ENCODE assay signal across 13 mouse cellular contexts in the genomic region with DNA sequence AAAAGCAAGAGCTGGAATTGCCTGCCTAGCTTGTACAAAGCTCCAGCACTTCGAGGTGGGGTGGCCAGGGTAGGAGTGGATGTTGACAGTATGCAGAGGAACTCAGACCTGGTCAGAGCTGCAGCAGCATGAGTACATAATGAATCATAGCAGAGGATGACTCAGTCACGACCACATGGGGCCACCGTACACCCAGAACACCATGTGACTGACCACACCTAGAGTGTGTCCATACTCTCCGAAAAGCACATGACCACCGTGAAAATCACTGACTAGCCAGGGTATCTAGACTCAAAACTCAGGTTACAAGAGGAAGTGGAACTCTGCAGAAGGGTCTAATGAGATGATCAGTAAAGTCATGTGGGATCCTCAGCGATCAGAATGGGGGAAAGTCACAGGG. TPM values are rescaled to one million over a fixed set of nuclear protein-coding genes. Genes with fewer than 3 reads are reported as not detected.
DNase-seq lines count a peak whose midpoint lies in the region; ATAC-seq and TF ChIP-seq lines count a peak whose summit lies in the region.
"Had no signal": no experiment of that assay in that cellular context is flagged by ENCODE, and none has a peak within 500 bp of the region (broad histone marks: within the 10 kb centered on the region; RNA-seq: fewer than 3 reads in every experiment).

No protein-coding gene starts in this region.

- peaks cover 51% of the 10 kb centered on the region for H3K79me2 ChIP-seq in C2C12 (ENCODE audit: control insufficient read depth, insufficient read depth)

- H3K27me3 ChIP-seq in heart, embryonic 11.5 days (ENCODE audit: control insufficient read depth, insufficient read depth, low read length), result no peaks in the 10 kb centered on the region
- H3K27me3 ChIP-seq in C2C12 (ENCODE audit: control insufficient read depth, insufficient read depth, insufficient read length), result no peaks in the 10 kb centered on the region
- no peaks in the 10 kb centered on the region for H3K27me3 ChIP-seq in megakaryocyte, embryonic 14.5 days (replicated peaks)
- H3K27me3 ChIP-seq in hindbrain, embryonic 16.5 days (replicated peaks; ENCODE audit: control insufficient read depth, insufficient read depth, low read length), result no peaks in the 10 kb centered on the region
- H3K27me3 ChIP-seq: forebrain, embryonic 15.5 days; heart, embryonic 15.5 days; midbrain, embryonic 15.5 days had no signal

- WGBS in heart, embryonic 11.5 days (ENCODE audit: insufficient replicate concordance), result 79% methylated on average over 6 of the region's 6 CpGs
- WGBS in hindbrain, embryonic 16.5 days, result 87% methylated on average over 6 of the region's 6 CpGs

- DNase-seq in heart, postnatal 4 days, result no peak
- DNase-seq in adrenal gland, postnatal 25 days, result peak; percentile 42
- no peak for DNase-seq in thymus, postnatal 14 days

- H3K79me3 ChIP-seq in C2C12 (ENCODE audit: low read depth), result peaks cover 18% of the 10 kb centered on the region

- no peak for TF ChIP-seq CTCF in C2C12 (IDR thresholded peaks at IDR 0.05; ENCODE audit: control insufficient read depth, insufficient read depth, insufficient read length)

- H3K4me2 ChIP-seq in heart, embryonic 11.5 days, result no peak overlapping the region
- H3K4me2 ChIP-seq in hindbrain, embryonic 16.5 days (ENCODE audit: low read length), result no peak overlapping the region
- H3K4me2 ChIP-seq: forebrain, embryonic 15.5 days; heart, embryonic 15.5 days; midbrain, embryonic 15.5 days had no signal

- H3K36me3 ChIP-seq in heart, embryonic 11.5 days (ENCODE audit: control insufficient read depth, insufficient read depth, low read length), result peaks cover 21% of the 10 kb centered on the region
- peaks cover 56% of the 10 kb centered on the region for H3K36me3 ChIP-seq in C2C12 (ENCODE audit: control insufficient read depth, insufficient read depth)
- peaks cover 72% of the 10 kb centered on the region for H3K36me3 ChIP-seq in megakaryocyte, embryonic 14.5 days (replicated peaks; ENCODE audit: low read length)
- peaks cover 3% of the 10 kb centered on the region; the same call in 1 of the 2 replicates for H3K36me3 ChIP-seq in hindbrain, embryonic 16.5 days (ENCODE audit: control insufficient read depth, insufficient read depth, low read length)

- H3K27ac ChIP-seq in heart, embryonic 11.5 days (ENCODE audit: low read depth, low read length), result no peak overlapping the region
- H3K27ac ChIP-seq in hindbrain, embryonic 16.5 days (ENCODE audit: low read depth, low read length), result no peak overlapping the region
- H3K27ac ChIP-seq: forebrain, embryonic 15.5 days; heart, embryonic 15.5 days; layer of hippocampus, adult 2 months; midbrain, embryonic 15.5 days had no signal

- H3K4me1 ChIP-seq in heart, embryonic 11.5 days (ENCODE audit: control insufficient read depth, insufficient read depth, low read length), result peaks cover 11% of the 10 kb centered on the region; the same call in 1 of the 2 replicates
- H3K4me1 ChIP-seq in megakaryocyte, embryonic 14.5 days, result peaks cover 58% of the 10 kb centered on the region
- no peaks in the 10 kb centered on the region; the same call in 1 of the 2 replicates for H3K4me1 ChIP-seq in hindbrain, embryonic 16.5 days (ENCODE audit: control insufficient read depth, insufficient read depth, low read depth, low read length)

- no peak overlapping the region for H3K4me3 ChIP-seq in heart, embryonic 11.5 days (ENCODE audit: low read depth, low read length)
- no peak overlapping the region for H3K4me3 ChIP-seq in C2C12 (ENCODE audit: insufficient read depth, poor library complexity, severe bottlenecking)
- peak overlapping the region; percentile 44 for H3K4me3 ChIP-seq in megakaryocyte, embryonic 14.5 days (replicated peaks)
- H3K4me3 ChIP-seq in hindbrain, embryonic 16.5 days (ENCODE audit: low read length), result no peak overlapping the region
- H3K4me3 ChIP-seq: forebrain, embryonic 15.5 days; heart, embryonic 15.5 days; layer of hippocampus, adult 2 months; midbrain, embryonic 15.5 days had no signal

- no peak overlapping the region for H3ac ChIP-seq in C2C12 (ENCODE audit: control insufficient read depth, insufficient read length, low read depth)

- 0 out of 2 replicates have a peak overlapping the region, but pooled peaks have one; percentile 5 for H3K9ac ChIP-seq in heart, embryonic 11.5 days (ENCODE audit: low read depth, low read length)
- no peak overlapping the region for H3K9ac ChIP-seq in hindbrain, embryonic 16.5 days (ENCODE audit: low read depth, low read length)
- H3K9ac ChIP-seq: forebrain, embryonic 15.5 days; heart, embryonic 15.5 days; midbrain, embryonic 15.5 days had no signal

- H3K9me3 ChIP-seq in heart, embryonic 11.5 days (replicated peaks; ENCODE audit: control insufficient read depth, low read length), result no peaks in the 10 kb centered on the region
- H3K9me3 ChIP-seq in megakaryocyte, embryonic 14.5 days, result no peaks in the 10 kb centered on the region
- no peaks in the 10 kb centered on the region for H3K9me3 ChIP-seq in hindbrain, embryonic 16.5 days (ENCODE audit: control insufficient read depth, low read length)
- H3K9me3 ChIP-seq: forebrain, embryonic 15.5 days; heart, embryonic 15.5 days; midbrain, embryonic 15.5 days had no signal

- no peak for ATAC-seq in heart, embryonic 11.5 days (replicated peaks; ENCODE audit: insufficient number of reproducible peaks, low FRiP score, low TSS enrichment)
- no peak for ATAC-seq in hindbrain, embryonic 16.5 days
- no peak for ATAC-seq in CD4-positive, CD25-positive, alpha-beta regulatory T cell, adult 4 months
- ATAC-seq: forebrain, embryonic 15.5 days; midbrain, embryonic 15.5 days had no signal

TF ChIP-seq in C2C12, 6 proteins besides CTCF, POLR2A, EP300 and RAD21:
- TF ChIP-seq MYOD1 (IDR thresholded peaks at IDR 0.05; ENCODE audit: control insufficient read depth, insufficient read length, low read depth) (peak; percentile 48), USF1 (IDR thresholded peaks at IDR 0.05; ENCODE audit: low read depth) (peak; percentile 98), FOSL1 (IDR thresholded peaks at IDR 0.05; ENCODE audit: insufficient read depth, low read length, poor library complexity, severe bottlenecking) (peak; percentile 99), MAX (IDR thresholded peaks at IDR 0.05) (peak; percentile 97), CEBPB (IDR thresholded peaks at IDR 0.05; ENCODE audit: low read depth) (no peak), MYOG (IDR thresholded peaks at IDR 0.05; ENCODE audit: control insufficient read depth, extremely low read depth, insufficient read length) (no peak)

RNA-seq across cellular contexts. Expression of gene Rnh1, which starts 7.8 kb away (rescaled TPM):
- polyA plus RNA-seq in heart, embryonic 11.5 days (2014; fragmentation: Nextera tagmentation; extraction: Ambion mirVana), result 95.3 and 103 TPM in 2 replicates
- total RNA-seq in heart, postnatal 4 days (2021), result 10 to 100 TPM; 73.9 to 84.0 TPM
- 251 TPM for polyA plus RNA-seq in C2C12 (2012; fragmentation: generic; extraction: Trizol)
- total RNA-seq in adrenal gland, postnatal 25 days (2021), result 298 and 356 TPM in 2 replicates
- polyA plus RNA-seq in megakaryocyte, embryonic 14.5 days (2012; ENCODE audit: insufficient read depth, low replicate concordance), result 26.5 and 43.0 TPM in 2 replicates
- 53.6 and 54.1 TPM in 2 replicates for polyA plus RNA-seq in hindbrain, embryonic 16.5 days (2015; fragmentation: Nextera tagmentation; extraction: Ambion mirVana)
- polyA plus RNA-seq in CD4-positive, CD25-positive, alpha-beta regulatory T cell, adult 4 months (2017; shearing (Covaris generic)), result 100 to 1,000 TPM; 121 to 188 TPM

RNA-seq across cellular contexts. Expression of gene Hras, which starts 29.0 kb away (rescaled TPM):
- 73.1 and 80.9 TPM in 2 replicates for polyA plus RNA-seq in heart, embryonic 11.5 days (2014; fragmentation: Nextera tagmentation; extraction: Ambion mirVana)
- 100 to 1,000 TPM; 105 to 119 TPM for total RNA-seq in heart, postnatal 4 days (2021)
- 181 TPM for polyA plus RNA-seq in C2C12 (2012; fragmentation: generic; extraction: Trizol)
- total RNA-seq in adrenal gland, postnatal 25 days (2021), result 64.8 and 88.0 TPM in 2 replicates
- polyA plus RNA-seq in megakaryocyte, embryonic 14.5 days (2012; ENCODE audit: insufficient read depth, low replicate concordance), result 51.3 and 84.0 TPM in 2 replicates
- 93.2 and 132 TPM in 2 replicates for polyA plus RNA-seq in hindbrain, embryonic 16.5 days (2015; fragmentation: Nextera tagmentation; extraction: Ambion mirVana)
- polyA plus RNA-seq in CD4-positive, CD25-positive, alpha-beta regulatory T cell, adult 4 months (2017; shearing (Covaris generic)), result 1 to 10 TPM; 3.8 to 4.3 TPM

RNA-seq across cellular contexts. Expression of gene Lrrc56, which starts 29.1 kb away (rescaled TPM):
- polyA plus RNA-seq in heart, embryonic 11.5 days (2014; fragmentation: Nextera tagmentation; extraction: Ambion mirVana), result 1.6 TPM in 2 replicates
- total RNA-seq in heart, postnatal 4 days (2021), result 1 to 10 TPM; 4.3 to 4.5 TPM
- polyA plus RNA-seq in C2C12 (2012; fragmentation: generic; extraction: Trizol), result 0.32 TPM
- 6.4 and 10.8 TPM in 2 replicates for total RNA-seq in adrenal gland, postnatal 25 days (2021)
- polyA plus RNA-seq in megakaryocyte, embryonic 14.5 days (2012; ENCODE audit: insufficient read depth, low replicate concordance), result 12.2 and 18.5 TPM in 2 replicates
- polyA plus RNA-seq in hindbrain, embryonic 16.5 days (2015; fragmentation: Nextera tagmentation; extraction: Ambion mirVana), result 10.1 and 10.4 TPM in 2 replicates
- 1 to 10 TPM; 2.2 to 4.5 TPM for polyA plus RNA-seq in CD4-positive, CD25-positive, alpha-beta regulatory T cell, adult 4 months (2017; shearing (Covaris generic))

RNA-seq across cellular contexts. Expression of gene Ptdss2, which starts 42.7 kb away (rescaled TPM):
- polyA plus RNA-seq in heart, embryonic 11.5 days (2014; fragmentation: Nextera tagmentation; extraction: Ambion mirVana), result 65.0 and 71.2 TPM in 2 replicates
- 10 to 100 TPM; 40.2 to 42.5 TPM for total RNA-seq in heart, postnatal 4 days (2021)
- polyA plus RNA-seq in C2C12 (2012; fragmentation: generic; extraction: Trizol), result 20.5 TPM
- total RNA-seq in adrenal gland, postnatal 25 days (2021), result 29.1 and 48.2 TPM in 2 replicates
- polyA plus RNA-seq in megakaryocyte, embryonic 14.5 days (2012; ENCODE audit: insufficient read depth, low replicate concordance), result 32.9 and 81.5 TPM in 2 replicates
- polyA plus RNA-seq in hindbrain, embryonic 16.5 days (2015; fragmentation: Nextera tagmentation; extraction: Ambion mirVana), result 82.8 and 95.8 TPM in 2 replicates
- 10 to 100 TPM in 1 of 2 experiments, 1 to 10 TPM in 1; 6.7 to 10.1 TPM for polyA plus RNA-seq in CD4-positive, CD25-positive, alpha-beta regulatory T cell, adult 4 months (2017; shearing (Covaris generic))

RNA-seq across cellular contexts. Expression of gene Ano9, which starts 47.2 kb away (rescaled TPM):
- polyA plus RNA-seq in heart, embryonic 11.5 days (2014; fragmentation: Nextera tagmentation; extraction: Ambion mirVana), result 0.31 TPM in 1 of 2 replicates, not detected in the other
- under 1 TPM in 1 of 2 experiments, not detected in 1; 0.20 TPM for total RNA-seq in heart, postnatal 4 days (2021)
- polyA plus RNA-seq in C2C12 (2012; fragmentation: generic; extraction: Trizol), result not detected
- total RNA-seq in adrenal gland, postnatal 25 days (2021), result 0.33 TPM in 1 of 2 replicates, not detected in the other
- polyA plus RNA-seq in megakaryocyte, embryonic 14.5 days (2012; ENCODE audit: insufficient read depth, low replicate concordance), result not detected in 2 replicates
- 0.49 and 0.80 TPM in 2 replicates for polyA plus RNA-seq in hindbrain, embryonic 16.5 days (2015; fragmentation: Nextera tagmentation; extraction: Ambion mirVana)
- polyA plus RNA-seq in CD4-positive, CD25-positive, alpha-beta regulatory T cell, adult 4 months (2017; shearing (Covaris generic)), result not detected
- total RNA-seq: layer of hippocampus, adult 2 months; liver, adult 2 months had no signal
